Mouse (Mus musculus) ovary, adult 2 months (tissue): Measurements from ENCODE around the gene Tmem147. TPM values are rescaled to one million over a fixed set of nuclear protein-coding genes. Genes with fewer than 3 reads are reported as not detected.

Source experiments
- polyA plus RNA-seq: library from polyadenylated mRNA; depleted of rRNA; stranded (reverse); fragments of >200 nt; gene quantifications from 2 replicates; pipeline ENCODE4 v1.2.3, GENCODE M21; 2012; rRNA removed

The Tmem147 gene
- 293 and 358 TPM in 2 replicates for polyA plus RNA-seq

GRCm38 (mm10) chr7:30729396-30730063 is at the start of gene Tmem147:
Gene Tmem147, minus strand, starts transcription at chr7:30729540.

GRCm38 (mm10) chr7:30763456-30763855 is 34.1 kb upstream of the Tmem147 start, which contains the start of gene Dmkn:
Gene Dmkn, plus strand, starts transcription at chr7:30763756.

GRCm38 (mm10) chr7:30751086-30751669 is 21.8 kb upstream of the Tmem147 start, which contains the start of gene Sbsn:
Gene Sbsn, plus strand, starts transcription at chr7:30751471.

GRCm38 (mm10) chr7:30743617-30744016 is 14.3 kb upstream of the Tmem147 start, which contains the start of gene Gapdhs:
Gene Gapdhs, minus strand, starts transcription at chr7:30743681.

GRCm38 (mm10) chr7:30711942-30712341 is 17.4 kb downstream of the Tmem147 start, which contains the start of gene Atp4a:
Gene Atp4a, plus strand, starts transcription at chr7:30712209.

GRCm38 (mm10) chr7:30698589-30698988 is 30.8 kb downstream of the Tmem147 start, which contains the start of gene 2200002J24Rik:
Gene 2200002J24Rik, plus strand, starts transcription at chr7:30698926.

Other genes starting within 250 kb of the Tmem147 start
- 0.24 and 0.52 TPM in 2 replicates for gene Prodh2, start 235.9 kb downstream of the Tmem147 start, polyA plus RNA-seq
- 26.8 and 28.0 TPM in 2 replicates for gene Arhgap33, start 194.5 kb downstream of the Tmem147 start, polyA plus RNA-seq
- 35.0 and 43.0 TPM in 2 replicates for gene Hspb6, start 177.4 kb downstream of the Tmem147 start, polyA plus RNA-seq
- gene Proser3, start 177.2 kb downstream of the Tmem147 start, polyA plus RNA-seq = 16.8 and 22.1 TPM in 2 replicates
- gene Lin37, start 169.7 kb downstream of the Tmem147 start, polyA plus RNA-seq = 38.6 and 52.1 TPM in 2 replicates
- gene U2af1l4, start 166.2 kb downstream of the Tmem147 start, polyA plus RNA-seq = 54.3 and 70.9 TPM in 2 replicates
- 1.2 and 1.7 TPM in 2 replicates for gene Gm49396, start 166.2 kb downstream of the Tmem147 start, polyA plus RNA-seq
- 84.6 and 110 TPM in 2 replicates for gene Psenen, start 165.9 kb downstream of the Tmem147 start, polyA plus RNA-seq
- gene Igflr1, start 164.1 kb downstream of the Tmem147 start, polyA plus RNA-seq = 5.7 and 6.6 TPM in 2 replicates
- 57.6 and 63.3 TPM in 2 replicates for gene Kmt2b, start 140.8 kb downstream of the Tmem147 start, polyA plus RNA-seq
- gene Zbtb32, start 130.6 kb downstream of the Tmem147 start, polyA plus RNA-seq = 0.88 and 1.4 TPM in 2 replicates
- 174 and 233 TPM in 2 replicates for gene Upk1a, start 116.7 kb downstream of the Tmem147 start, polyA plus RNA-seq
- gene Cox6b1, start 103.4 kb downstream of the Tmem147 start, polyA plus RNA-seq = 216 and 385 TPM in 2 replicates
- gene Etv2, start 93.7 kb downstream of the Tmem147 start, polyA plus RNA-seq = not detected in 2 replicates
- 104 and 110 TPM in 2 replicates for gene Rbm42, start 79.2 kb downstream of the Tmem147 start, polyA plus RNA-seq
- gene Haus5, start 64.5 kb downstream of the Tmem147 start, polyA plus RNA-seq = 17.8 and 20.4 TPM in 2 replicates
- gene Pmis2, start 57.9 kb downstream of the Tmem147 start, polyA plus RNA-seq = not detected in 2 replicates
- gene 2200002J24Rik, start 30.6 kb downstream of the Tmem147 start, polyA plus RNA-seq = 1.6 and 4.1 TPM in 2 replicates
- gene Atp4a, start 17.3 kb downstream of the Tmem147 start, polyA plus RNA-seq = 1.9 and 3.4 TPM in 2 replicates
- gene Gapdhs, start 14.1 kb upstream of the Tmem147 start, polyA plus RNA-seq = not detected in 2 replicates
- 7.5 and 9.7 TPM in 2 replicates for gene Sbsn, start 21.9 kb upstream of the Tmem147 start, polyA plus RNA-seq
- gene Dmkn, start 34.2 kb upstream of the Tmem147 start, polyA plus RNA-seq = 36.0 and 40.0 TPM in 2 replicates
- not detected in 2 replicates for gene Krtdap, start 58.4 kb upstream of the Tmem147 start, polyA plus RNA-seq
- gene Ffar2, start 94.2 kb upstream of the Tmem147 start, polyA plus RNA-seq = 5.7 and 6.9 TPM in 2 replicates
- not detected in 2 replicates for gene Ffar3, start 126.6 kb upstream of the Tmem147 start, polyA plus RNA-seq
- gene Ffar1, start 132.0 kb upstream of the Tmem147 start, polyA plus RNA-seq = 0.02 and 0.07 TPM in 2 replicates
- gene Cd22, start 150.8 kb upstream of the Tmem147 start, polyA plus RNA-seq = 1.4 and 1.6 TPM in 2 replicates
- gene Mag, start 185.3 kb upstream of the Tmem147 start, polyA plus RNA-seq = 0.99 and 1.1 TPM in 2 replicates
- 3.6 and 6.3 TPM in 2 replicates for gene Hamp2, start 195.1 kb upstream of the Tmem147 start, polyA plus RNA-seq
- 2.3 and 5.6 TPM in 2 replicates for gene Hamp, start 214.5 kb upstream of the Tmem147 start, polyA plus RNA-seq
- gene Usf2, start 227.3 kb upstream of the Tmem147 start, polyA plus RNA-seq = 245 and 388 TPM in 2 replicates
- 139 and 178 TPM in 2 replicates for gene Lsr, start 243.9 kb upstream of the Tmem147 start, polyA plus RNA-seq
- 3.3 and 3.7 TPM in 2 replicates for gene Fam187b, start 244.2 kb upstream of the Tmem147 start, polyA plus RNA-seq